Mouse (Mus musculus): ENCODE data around the gene Cpeb4. TPM values are rescaled to one million over a fixed set of nuclear protein-coding genes. Genes with fewer than 3 reads are reported as not detected.

Gene Cpeb4
- polyA plus RNA-seq, 1 experiment from 2014 or later: 15.1 TPM

DNA sequence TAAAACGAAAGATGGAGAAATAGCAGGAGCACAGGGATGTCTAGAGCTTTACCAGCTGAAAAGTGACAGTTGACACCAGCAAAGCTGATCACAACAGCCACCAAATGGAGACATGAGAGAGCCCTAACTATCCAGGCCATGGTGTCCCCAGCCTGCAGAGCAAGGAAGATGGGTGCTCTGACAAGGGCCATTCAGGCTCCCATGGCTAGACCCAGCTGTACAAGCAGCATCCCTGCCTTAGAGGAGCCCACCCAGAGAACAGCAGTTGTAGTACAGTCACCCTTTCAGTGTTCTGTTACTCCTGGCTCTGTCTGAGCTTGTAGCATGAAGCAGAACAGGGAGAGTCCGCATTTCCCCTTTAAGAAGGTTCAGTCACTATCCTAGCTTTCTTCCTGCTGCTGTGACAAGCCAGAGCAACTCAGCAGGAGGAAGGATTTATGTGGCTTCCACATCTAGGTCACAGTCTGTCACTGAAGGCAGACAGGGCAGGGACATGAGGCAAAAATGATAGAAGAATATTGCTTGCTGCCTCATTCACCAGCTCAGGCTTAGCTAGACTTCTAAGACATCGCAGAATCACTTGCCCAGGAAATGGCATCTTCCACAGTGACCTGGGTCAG, 21.7 kb upstream of the Cpeb4 start:
- ATAC-seq (ENCODE audit: low read depth): no peak

DNA sequence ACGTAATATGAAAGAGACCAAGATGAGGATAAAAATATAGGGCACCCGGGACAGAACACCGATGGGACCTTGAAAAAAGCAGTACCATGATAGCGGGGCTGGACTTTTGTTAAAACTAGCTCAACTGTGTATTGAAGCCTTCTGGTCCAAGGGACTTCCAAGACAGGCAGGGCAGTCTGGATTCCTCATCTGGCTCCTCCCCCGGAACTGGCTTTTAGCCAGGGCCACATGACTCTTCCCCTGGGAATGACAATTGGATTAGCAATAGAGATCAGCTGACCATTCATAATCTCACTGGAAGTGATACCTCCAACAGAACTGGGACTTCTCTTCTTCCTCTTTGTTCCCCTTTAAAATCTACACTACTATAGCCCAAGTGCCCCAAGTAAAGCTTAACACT, 21.0 kb upstream of the Cpeb4 start:
- H3K36me3 ChIP-seq: no peaks in the 10 kb centered on the region
- H3K9me3 ChIP-seq: no peaks in the 10 kb centered on the region
- no peak overlapping the region for H3K27ac ChIP-seq (replicated peaks)
- no peak for ATAC-seq (ENCODE audit: low read depth)
- whole genome bisulfite sequencing: 86% methylated on average over 5 of the region's 5 CpGs
- H3K4me2 ChIP-seq: no peak overlapping the region
- H3K27me3 ChIP-seq: no peaks in the 10 kb centered on the region
- no peak overlapping the region for H3K9ac ChIP-seq
- H3K4me3 ChIP-seq: no peak overlapping the region
- H3K4me1 ChIP-seq (replicated peaks): peaks cover 36% of the 10 kb centered on the region

More for the DNA sequence above, 21.7 kb upstream of the Cpeb4 start:
- Histone ChIP-seq H3K27ac (replicated peaks) (no peak overlapping the region), H3K4me2 (no peak overlapping the region), H3K36me3 (no peaks in the 10 kb centered on the region), H3K9me3 (no peaks in the 10 kb centered on the region), H3K4me1 (replicated peaks) (peaks cover 36% of the 10 kb centered on the region), H3K27me3 (no peaks in the 10 kb centered on the region), H3K4me3 (no peak overlapping the region), H3K9ac (no peak overlapping the region)
- 89% methylated on average over 3 of the region's 3 CpGs for WGBS

DNA sequence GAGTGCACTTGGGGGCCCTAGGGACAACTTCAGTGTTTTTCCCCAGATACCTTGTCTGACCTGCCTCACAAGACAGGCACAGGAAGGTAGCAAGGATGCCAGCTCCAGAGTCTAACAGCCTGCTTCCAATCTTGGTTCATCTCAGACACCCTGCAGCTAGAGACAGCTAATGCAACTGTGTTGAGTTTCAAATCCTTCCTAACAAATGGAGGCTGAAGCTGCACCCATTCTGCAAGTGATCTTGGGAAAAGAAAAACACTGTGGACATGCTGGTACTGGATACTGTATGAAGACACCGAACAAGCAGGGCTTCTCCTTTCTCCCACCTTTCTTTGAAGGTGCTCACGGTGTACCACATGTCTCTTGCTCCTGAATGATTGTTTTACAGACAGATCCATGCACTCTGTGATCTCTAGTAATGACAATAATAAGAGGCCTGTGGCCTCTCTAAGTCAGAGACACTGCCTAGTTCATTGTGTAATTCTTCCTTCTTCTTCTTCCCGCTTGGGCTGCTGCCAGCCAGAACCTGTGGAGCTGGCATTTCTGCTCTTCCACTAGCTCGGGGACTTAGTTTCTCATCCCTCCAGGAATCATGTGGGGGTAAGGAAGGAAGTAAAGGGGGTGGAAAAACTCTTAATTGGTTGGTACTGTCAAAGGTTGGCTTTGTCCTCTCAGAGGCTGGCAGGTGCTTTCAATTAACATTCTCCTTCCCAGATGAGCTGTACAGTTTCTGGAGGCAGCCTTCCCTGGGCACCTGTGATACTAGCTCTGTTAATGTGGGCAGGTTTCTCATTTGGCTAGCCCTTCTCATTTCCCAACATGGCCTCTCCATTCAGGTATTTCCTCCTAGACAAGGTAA, 20.1 kb upstream of the Cpeb4 start:
- Histone ChIP-seq H3K27ac (replicated peaks) (no peak overlapping the region), H3K4me3 (no peak overlapping the region), H3K4me1 (replicated peaks) (peaks cover 29% of the 10 kb centered on the region), H3K9me3 (no peaks in the 10 kb centered on the region), H3K9ac (no peak overlapping the region), H3K36me3 (no peaks in the 10 kb centered on the region), H3K27me3 (no peaks in the 10 kb centered on the region), H3K4me2 (no peak overlapping the region)
- 81% methylated on average over 4 of the region's 4 CpGs for WGBS
- no peak for ATAC-seq (ENCODE audit: low read depth)

GRCm38 (mm10) chr11:31854955-31855354, 17.1 kb upstream of the Cpeb4 start:
- no peak overlapping the region for H3K4me3 ChIP-seq
- no peaks in the 10 kb centered on the region for H3K9me3 ChIP-seq
- 0 out of 2 replicates have a peak, but pooled peaks cover 9% of the 10 kb centered on the region for H3K4me1 ChIP-seq (replicated peaks)
- no peaks in the 10 kb centered on the region for H3K36me3 ChIP-seq
- ATAC-seq (ENCODE audit: low read depth): no peak
- H3K9ac ChIP-seq: no peak overlapping the region
- no peaks in the 10 kb centered on the region for H3K27me3 ChIP-seq
- H3K4me2 ChIP-seq: no peak overlapping the region
- no peak overlapping the region for H3K27ac ChIP-seq (replicated peaks)
- 83% methylated on average over 5 of the region's 5 CpGs for WGBS

DNA sequence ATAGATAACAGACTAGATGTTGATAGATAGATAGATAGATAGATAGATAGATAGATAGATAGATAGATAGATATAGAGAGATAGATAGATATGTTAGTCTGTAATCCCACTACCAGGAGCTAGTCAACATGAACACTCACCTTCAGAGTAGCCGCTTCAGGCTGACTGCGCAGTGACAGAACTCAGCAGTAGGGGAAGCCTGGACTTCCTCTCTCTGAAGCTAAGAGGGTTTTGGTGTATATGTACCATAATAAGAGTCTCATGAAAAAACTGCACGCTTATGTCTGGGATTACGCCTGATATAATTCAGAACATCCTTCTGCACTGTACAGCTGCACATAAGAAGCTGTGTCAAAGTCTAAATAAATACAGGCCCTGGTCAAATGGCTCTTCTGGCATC, 14.5 kb upstream of the Cpeb4 start:
- Histone ChIP-seq H3K27me3 (no peaks in the 10 kb centered on the region), H3K4me1 (replicated peaks) (no peaks in the 10 kb centered on the region), H3K36me3 (no peaks in the 10 kb centered on the region), H3K4me2 (no peak overlapping the region), H3K9ac (no peak overlapping the region), H3K4me3 (no peak overlapping the region), H3K27ac (replicated peaks) (no peak overlapping the region), H3K9me3 (no peaks in the 10 kb centered on the region)
- no peak for ATAC-seq (ENCODE audit: low read depth)
- WGBS: 91% methylated on average over 4 of the region's 4 CpGs

- H3K27ac ChIP-seq (replicated peaks): no peak overlapping the region
- no peak overlapping the region for H3K9ac ChIP-seq
- no peaks in the 10 kb centered on the region for H3K27me3 ChIP-seq
- WGBS: 80% methylated on average over 6 of the region's 6 CpGs
- H3K4me2 ChIP-seq: no peak overlapping the region
- no peaks in the 10 kb centered on the region for H3K4me1 ChIP-seq (replicated peaks)
- H3K36me3 ChIP-seq: no peaks in the 10 kb centered on the region
- H3K4me3 ChIP-seq: no peak overlapping the region
- ATAC-seq (ENCODE audit: low read depth): no peak
- H3K9me3 ChIP-seq: no peaks in the 10 kb centered on the region
Observed at GRCm38 (mm10) chr11:31861149-31861890, 10.7 kb upstream of the Cpeb4 start.

DNA sequence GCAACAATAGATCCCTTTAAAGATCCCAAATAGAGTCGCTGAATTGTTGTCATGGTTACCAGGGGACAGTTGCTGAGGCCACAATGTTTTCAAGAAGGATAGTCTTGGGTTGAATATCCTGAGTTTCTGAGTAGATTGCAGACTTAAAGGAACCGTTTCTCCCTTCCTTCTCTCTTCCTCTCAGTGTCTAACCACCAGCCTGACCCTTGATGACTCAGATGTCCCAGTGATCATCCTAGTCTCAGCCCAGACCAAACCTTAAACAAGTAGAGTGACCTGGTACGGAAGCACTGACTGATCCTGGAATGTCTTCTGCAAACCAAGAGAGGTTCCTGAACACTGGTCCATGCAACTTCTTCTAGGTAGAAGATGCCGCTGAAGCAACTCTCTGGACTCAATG, 4.0 kb upstream of the Cpeb4 start:
- no peak overlapping the region for H3K4me3 ChIP-seq
- H3K36me3 ChIP-seq: no peaks in the 10 kb centered on the region
- no peak overlapping the region for H3K27ac ChIP-seq (replicated peaks)
- no peak overlapping the region for H3K4me2 ChIP-seq
- H3K4me1 ChIP-seq (replicated peaks): peaks cover 17% of the 10 kb centered on the region
- no peaks in the 10 kb centered on the region for H3K27me3 ChIP-seq
- 69% methylated on average over 4 of the region's 4 CpGs for WGBS
- no peaks in the 10 kb centered on the region for H3K9me3 ChIP-seq
- no peak overlapping the region for H3K9ac ChIP-seq
- ATAC-seq (ENCODE audit: low read depth): no peak

GRCm38 (mm10) chr11:31870285-31871010, 1.6 kb upstream of the Cpeb4 start:
- H3K9me3 ChIP-seq: no peaks in the 10 kb centered on the region
- H3K4me2 ChIP-seq: peak overlapping the region; percentile 95
- peak; percentile 99 for ATAC-seq (ENCODE audit: low read depth)
- H3K36me3 ChIP-seq: no peaks in the 10 kb centered on the region
- peaks cover 31% of the 10 kb centered on the region for H3K4me1 ChIP-seq (replicated peaks)
- H3K27ac ChIP-seq (replicated peaks): peak overlapping the region; percentile 93
- no peaks in the 10 kb centered on the region for H3K27me3 ChIP-seq
- peak overlapping the region; percentile 92 for H3K9ac ChIP-seq
- peak overlapping the region; percentile 96 for H3K4me3 ChIP-seq
- WGBS: under 1% methylated on average over 53 of the region's 53 CpGs

DNA sequence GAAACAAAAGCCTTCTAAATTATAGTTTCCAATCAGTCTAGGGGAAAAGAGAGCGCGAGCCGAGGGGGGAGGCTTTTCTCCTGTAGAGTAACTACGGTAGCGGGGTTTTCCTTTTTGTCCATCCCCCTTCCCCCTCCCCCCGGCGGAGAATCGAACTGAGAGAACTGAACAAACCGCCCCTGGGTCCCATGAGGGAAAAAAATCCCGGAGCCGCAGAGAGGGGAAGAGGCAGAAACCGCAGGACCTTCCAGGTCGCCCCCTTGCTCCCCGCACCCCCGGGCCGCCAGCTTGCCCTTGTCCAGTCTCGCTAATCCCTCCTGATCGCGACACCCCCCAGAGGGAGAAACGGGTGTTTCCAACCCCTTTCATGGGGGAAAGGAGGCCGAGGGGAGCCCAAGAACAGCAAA, 873 bp upstream of the Cpeb4 start:
- H3K4me2 ChIP-seq: peak overlapping the region; percentile 95
- WGBS: 2% methylated on average over 20 of the region's 21 CpGs
- H3K9ac ChIP-seq: peak overlapping the region; percentile 92
- H3K27ac ChIP-seq (replicated peaks): peak overlapping the region; percentile 93
- peak; percentile 30 for ATAC-seq (ENCODE audit: low read depth)
- H3K4me3 ChIP-seq: peak overlapping the region; percentile 96
- no peaks in the 10 kb centered on the region for H3K36me3 ChIP-seq
- H3K9me3 ChIP-seq: no peaks in the 10 kb centered on the region
- no peaks in the 10 kb centered on the region for H3K27me3 ChIP-seq
- H3K4me1 ChIP-seq (replicated peaks): peaks cover 35% of the 10 kb centered on the region

GRCm38 (mm10) chr11:31872546-31873261, 693 bp downstream of the Cpeb4 start:
- Histone ChIP-seq H3K9ac (peak overlapping the region; percentile 79), H3K4me2 (peak overlapping the region; percentile 95), H3K4me1 (replicated peaks) (peaks cover 48% of the 10 kb centered on the region), H3K36me3 (no peaks in the 10 kb centered on the region), H3K27me3 (no peaks in the 10 kb centered on the region), H3K4me3 (peak overlapping the region; percentile 96), H3K27ac (replicated peaks) (peak overlapping the region; percentile 61; the same call in 1 of the 2 replicates), H3K9me3 (no peaks in the 10 kb centered on the region)
- WGBS: 47% methylated on average over 15 of the region's 15 CpGs
- ATAC-seq (ENCODE audit: low read depth): no peak

- peak overlapping the region; percentile 96 for H3K4me3 ChIP-seq
- WGBS: 67% methylated on average over 2 of the region's 2 CpGs
- ATAC-seq (ENCODE audit: low read depth): no peak
- no peak overlapping the region for H3K27ac ChIP-seq (replicated peaks)
- H3K9ac ChIP-seq: peak overlapping the region; percentile 79
- H3K4me1 ChIP-seq (replicated peaks): peaks cover 51% of the 10 kb centered on the region
- no peaks in the 10 kb centered on the region for H3K27me3 ChIP-seq
- H3K4me2 ChIP-seq: peak overlapping the region; percentile 95
- peaks cover 3% of the 10 kb centered on the region; the same call in 1 of the 2 replicates for H3K9me3 ChIP-seq
- H3K36me3 ChIP-seq: no peaks in the 10 kb centered on the region
Observed at GRCm38 (mm10) chr11:31874071-31874470, 2.1 kb downstream of the Cpeb4 start.

Measured in neural tube, embryonic 13.5 days (tissue).